Mouse (Mus musculus) stomach, embryonic 14.5 days (tissue): ENCODE results near the gene Gm3336. TPM values are rescaled to one million over a fixed set of nuclear protein-coding genes. Genes with fewer than 3 reads are reported as not detected.

Experiments used
- ATAC-seq: fragments of 200-750 bp; cut with Nextera tagmentation; 2 replicates; pipeline ENCODE4 v1.8.0; 2017; ENCODE audit warnings: low read depth, moderate TSS enrichment; ENCODE audit not compliant: insufficient number of reproducible peaks, insufficient read depth, low FRiP score
- H3K27ac ChIP-seq: fragments of 300-500 bp; sonication (generic); 2 replicates; pipeline ENCODE4 v1.5.1; 2014; ENCODE audit warnings: mild to moderate bottlenecking, low read length, moderate library complexity, mixed read lengths
- H3K27me3 ChIP-seq: fragments of 300-500 bp; sonication (generic); 2 replicates; pipeline ENCODE4 v1.6.1; 2014; ENCODE audit warnings: low read length, control low read depth, mixed read lengths; ENCODE audit not compliant: control insufficient read depth, insufficient read depth
- H3K36me3 ChIP-seq: fragments of 300-500 bp; sonication (generic); 2 replicates; pipeline ENCODE4 v1.6.1; 2014; ENCODE audit warnings: mild to moderate bottlenecking, control low read depth, low read length, moderate library complexity, mixed read lengths; ENCODE audit not compliant: control insufficient read depth, insufficient read depth
- H3K4me1 ChIP-seq: fragments of 300-500 bp; sonication (generic); 2 replicates; pipeline ENCODE4 v1.6.1; 2014; ENCODE audit warnings: low read length, control low read depth, mixed read lengths; ENCODE audit not compliant: control insufficient read depth, insufficient read depth
- H3K4me2 ChIP-seq: fragments of 300-500 bp; sonication (generic); replicated peaks from 2 replicates; pipeline ENCODE4 v1.6.1; 2014; ENCODE audit warnings: low read depth, low read length, control low read depth
- H3K4me3 ChIP-seq: fragments of 300-500 bp; sonication (generic); 2 replicates; pipeline ENCODE4 v1.5.1; 2014; ENCODE audit warnings: low read depth, low read length, control low read depth
- H3K9ac ChIP-seq: fragments of 300-500 bp; sonication (generic); replicated peaks from 2 replicates; pipeline ENCODE4 v1.6.1; 2014; ENCODE audit warnings: low read depth, mild to moderate bottlenecking, control low read depth, low read length, moderate library complexity, mixed read lengths
- H3K9me3 ChIP-seq: fragments of 300-500 bp; sonication (generic); 2 replicates; pipeline ENCODE4 v1.6.1; 2016; ENCODE audit warnings: low read depth, low read length, control low read depth; ENCODE audit not compliant: control insufficient read depth
- WGBS: fragments of 180-500 bp; shearing (Covaris S2); extraction: QIAGEN DNeasy Blood & Tissue Kit; methylation state at CpG from one replicate; pipeline ENCODE4 v1.1.7; 2014; 5-methylcytosine and 5-hydroxymethylcytosine counted together
- polyA plus RNA-seq: library from polyadenylated mRNA; unstranded; fragments of >200 nt; fragmentation: Nextera tagmentation; extraction: Ambion mirVana; gene quantifications from 2 replicates; pipeline ENCODE4 v1.2.1, GENCODE M21; 2014

The Gm3336 gene
- polyA plus RNA-seq, 1 experiment from 2014 or later: 0.51 TPM

GRCm38 (mm10) chr8:70701982-70702841 is 16.1 kb upstream of the Gm3336 start:
- H3K36me3 ChIP-seq: peaks cover 6% of the 10 kb centered on the region
- H3K9me3 ChIP-seq: no peaks in the 10 kb centered on the region
- no peak overlapping the region for H3K27ac ChIP-seq
- H3K4me3 ChIP-seq: no peak overlapping the region; the same call in 1 of the 2 replicates
- H3K27me3 ChIP-seq: no peaks in the 10 kb centered on the region
- H3K4me1 ChIP-seq: peaks cover 25% of the 10 kb centered on the region
- no peak overlapping the region for H3K9ac ChIP-seq
- no peak for ATAC-seq
- 83% methylated on average over 2 of the region's 2 CpGs for WGBS
- peak overlapping the region; percentile 61; the same call in 1 of the 2 replicates for H3K4me2 ChIP-seq

GRCm38 (mm10) chr8:70702842-70703182 is 15.5 kb upstream of the Gm3336 start:
- Histone ChIP-seq H3K27ac (no peak overlapping the region), H3K4me2 (no peak overlapping the region)
- ATAC-seq: no peak

DNA sequence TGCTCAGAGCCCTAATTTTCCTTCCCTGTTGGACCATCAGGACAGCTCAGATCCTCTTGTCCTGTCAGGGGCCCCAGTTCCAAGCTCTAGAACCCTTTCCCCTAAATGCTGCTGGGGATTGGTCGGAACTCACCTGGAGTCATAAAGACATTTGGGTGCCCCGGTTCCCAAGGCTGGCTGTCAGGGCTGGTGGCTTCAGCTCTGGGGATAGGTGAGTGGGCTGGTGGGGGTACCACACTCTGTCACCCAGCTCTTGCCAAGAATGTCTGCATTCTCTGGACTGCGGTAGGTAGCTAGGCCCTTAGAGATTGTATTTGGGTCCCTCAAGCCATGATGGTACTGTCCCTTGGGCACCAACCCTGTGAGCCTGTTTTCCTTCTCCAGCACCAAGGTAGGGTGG is 15.1 kb upstream of the Gm3336 start, which contains the start of gene Iqcn:
Iqcn (plus strand) TSS at position 171 of the 400 bp plus-strand sequence.
- no peaks in the 10 kb centered on the region for H3K27me3 ChIP-seq
- H3K4me1 ChIP-seq: peaks cover 16% of the 10 kb centered on the region
- peak within 1 kb of the TSS; percentile 61; the same call in 1 of the 2 replicates for H3K4me2 ChIP-seq
- no peak for ATAC-seq
- H3K4me3 ChIP-seq: no peak within 1 kb of the TSS
- H3K36me3 ChIP-seq: peaks cover 6% of the 10 kb centered on the region
- H3K9ac ChIP-seq: no peak within 1 kb of the TSS
- H3K9me3 ChIP-seq: no peaks in the 10 kb centered on the region
- H3K27ac ChIP-seq: no peak within 1 kb of the TSS
- WGBS: 93% methylated on average over 3 of the region's 3 CpGs

More at GRCm38 (mm10) chr8:70702842-70703182, 15.5 kb upstream of the Gm3336 start:
- Histone ChIP-seq H3K27me3 (no peaks in the 10 kb centered on the region), H3K9me3 (no peaks in the 10 kb centered on the region), H3K4me1 (peaks cover 19% of the 10 kb centered on the region), H3K36me3 (peaks cover 6% of the 10 kb centered on the region), H3K9ac (no peak overlapping the region), H3K4me3 (no peak overlapping the region)
- 76% methylated on average over 3 of the region's 3 CpGs for WGBS

DNA sequence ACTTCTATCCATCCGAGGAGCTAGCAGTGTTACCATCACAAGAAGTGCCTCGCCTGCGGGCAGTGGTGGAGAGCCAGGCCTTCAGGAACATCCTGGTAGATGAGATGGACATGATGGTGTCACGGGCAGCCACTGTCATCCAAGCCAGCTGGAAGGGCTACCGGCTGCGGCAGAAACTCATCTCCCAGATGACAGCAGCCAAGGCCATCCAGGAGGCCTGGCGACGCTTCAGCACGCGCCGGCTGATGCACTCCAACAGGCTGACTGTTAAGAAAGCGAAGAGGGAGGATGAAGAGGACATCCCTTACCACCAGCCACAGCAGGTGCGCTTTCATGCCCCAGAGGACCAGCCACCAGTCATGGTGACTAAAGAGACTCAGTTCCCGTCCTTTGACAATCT is 10.1 kb upstream of the Gm3336 start:
- Histone ChIP-seq H3K4me3 (no peak overlapping the region), H3K4me1 (no peaks in the 10 kb centered on the region), H3K27ac (no peak overlapping the region), H3K9me3 (no peaks in the 10 kb centered on the region), H3K4me2 (no peak overlapping the region), H3K36me3 (peaks cover 6% of the 10 kb centered on the region; the same call in 1 of the 2 replicates), H3K27me3 (no peaks in the 10 kb centered on the region), H3K9ac (no peak overlapping the region)
- no peak for ATAC-seq
- WGBS: 89% methylated on average over 14 of the region's 14 CpGs

DNA sequence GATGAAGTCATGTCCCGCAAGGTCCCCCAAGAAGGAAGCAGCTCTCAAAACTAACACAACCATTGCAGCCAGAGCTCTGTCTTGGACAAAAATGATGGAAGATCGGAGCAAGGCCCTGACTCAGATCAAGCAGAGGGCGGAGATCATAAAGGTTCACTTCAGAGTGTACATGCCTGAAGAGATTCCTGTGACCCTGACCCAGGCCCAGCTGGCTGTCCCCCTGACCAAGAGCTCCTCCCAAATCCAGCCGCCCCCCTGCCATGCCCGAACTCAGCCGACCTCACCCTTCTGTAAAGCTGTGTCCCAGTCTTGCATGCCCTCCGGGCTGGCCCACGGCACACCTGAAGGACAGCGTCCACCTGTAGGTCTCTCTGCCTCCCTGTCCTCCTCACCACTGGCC is 8.5 kb upstream of the Gm3336 start:
- no peaks in the 10 kb centered on the region for H3K36me3 ChIP-seq
- H3K9me3 ChIP-seq: no peaks in the 10 kb centered on the region
- no peak overlapping the region for H3K9ac ChIP-seq
- H3K4me2 ChIP-seq: no peak overlapping the region
- no peak overlapping the region for H3K27ac ChIP-seq
- 87% methylated on average over 9 of the region's 9 CpGs for WGBS
- no peaks in the 10 kb centered on the region for H3K4me1 ChIP-seq
- no peak for ATAC-seq
- no peaks in the 10 kb centered on the region for H3K27me3 ChIP-seq
- H3K4me3 ChIP-seq: no peak overlapping the region

DNA sequence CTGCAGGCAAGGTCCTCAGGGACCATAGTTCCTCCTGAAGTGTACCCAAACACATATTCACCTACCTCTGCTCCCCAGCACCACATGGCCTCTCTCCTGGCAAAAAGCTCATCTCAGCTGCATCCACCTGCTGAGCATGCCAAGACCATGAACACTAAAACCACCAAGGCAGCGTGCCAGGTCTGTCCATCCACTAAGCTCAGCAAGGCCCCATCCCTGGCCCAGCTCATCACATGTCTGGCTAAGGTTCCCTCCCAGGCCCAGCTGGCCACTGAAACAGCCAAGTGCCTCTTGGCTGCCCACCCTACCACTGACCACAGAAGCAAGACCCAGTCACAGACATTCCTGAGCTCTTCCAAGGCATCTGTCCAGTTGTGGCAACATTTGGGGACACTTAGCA is 8.0 kb upstream of the Gm3336 start:
- Histone ChIP-seq H3K27ac (no peak overlapping the region), H3K9me3 (no peaks in the 10 kb centered on the region), H3K4me1 (no peaks in the 10 kb centered on the region), H3K9ac (no peak overlapping the region), H3K4me3 (no peak overlapping the region), H3K4me2 (no peak overlapping the region), H3K36me3 (no peaks in the 10 kb centered on the region), H3K27me3 (no peaks in the 10 kb centered on the region)
- ATAC-seq: no peak
- WGBS: 93% methylated on average over 1 of the region's 1 CpGs

- H3K4me2 ChIP-seq: no peak overlapping the region
- ATAC-seq: no peak
- no peaks in the 10 kb centered on the region for H3K27me3 ChIP-seq
- no peak overlapping the region for H3K27ac ChIP-seq
- no peak overlapping the region for H3K9ac ChIP-seq
- no peaks in the 10 kb centered on the region for H3K4me1 ChIP-seq
- 83% methylated on average over 11 of the region's 11 CpGs for WGBS
- no peaks in the 10 kb centered on the region for H3K36me3 ChIP-seq
- no peaks in the 10 kb centered on the region for H3K9me3 ChIP-seq
- H3K4me3 ChIP-seq: no peak overlapping the region
Observed at GRCm38 (mm10) chr8:70711041-70711440, 7.3 kb upstream of the Gm3336 start.

DNA sequence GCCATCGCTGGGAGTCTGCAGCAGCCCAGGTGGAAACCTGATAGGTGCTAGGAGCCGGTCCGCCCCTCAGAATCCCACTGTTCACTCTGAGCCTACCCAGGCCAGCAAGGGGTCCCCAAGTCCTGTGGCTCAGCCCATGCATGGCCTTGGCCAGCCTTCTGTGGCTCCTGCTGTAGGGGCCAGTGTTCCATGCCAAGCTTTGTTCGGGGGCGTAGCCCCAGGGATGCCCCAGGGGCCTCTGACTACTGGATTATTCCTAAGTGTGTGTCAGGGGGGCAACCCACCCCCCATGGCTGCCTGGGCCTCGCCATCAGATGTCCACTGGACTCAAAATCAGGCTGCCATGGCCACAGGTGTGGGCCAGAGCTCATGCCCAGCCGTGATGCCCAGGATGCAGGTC is 4.4 kb upstream of the Gm3336 start:
- H3K4me2 ChIP-seq: no peak overlapping the region
- no peak overlapping the region for H3K9ac ChIP-seq
- no peaks in the 10 kb centered on the region for H3K9me3 ChIP-seq
- no peaks in the 10 kb centered on the region for H3K4me1 ChIP-seq
- H3K36me3 ChIP-seq: no peaks in the 10 kb centered on the region
- no peak for ATAC-seq
- no peak overlapping the region for H3K27ac ChIP-seq
- H3K4me3 ChIP-seq: no peak overlapping the region
- no peaks in the 10 kb centered on the region for H3K27me3 ChIP-seq
- WGBS: 79% methylated on average over 7 of the region's 7 CpGs
